Mouse (Mus musculus): Measurements from ENCODE around the gene Irgc1. TPM values are rescaled to one million over a fixed set of nuclear protein-coding genes. Genes with fewer than 3 reads are reported as not detected.

Gene Irgc1
- polyA plus RNA-seq, 1 experiment from 2014 or later = not detected

DNA sequence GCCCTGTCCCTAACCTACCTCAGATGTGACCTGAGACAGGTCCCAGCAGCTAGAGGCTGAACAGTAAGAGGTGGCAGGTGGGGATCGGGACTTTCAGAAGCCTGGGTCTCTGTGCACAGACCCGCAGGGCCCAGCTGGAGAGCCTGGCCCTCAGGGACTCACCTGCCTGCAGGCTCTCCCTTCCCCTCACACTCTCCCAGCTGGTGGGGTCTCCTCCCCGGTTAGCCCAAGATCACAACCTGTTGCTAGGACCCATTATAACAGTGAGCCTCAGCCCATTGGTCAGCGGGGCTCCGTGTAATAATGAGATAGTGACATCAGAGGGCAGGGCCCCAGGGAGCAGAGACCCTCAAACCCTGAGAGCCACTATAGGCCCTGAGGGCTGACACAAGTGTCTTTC is 16.8 kb downstream of the Irgc1 start:
- 68% methylated on average over 5 of the region's 5 CpGs for WGBS
- H3K4me3 ChIP-seq (ENCODE audit: low read depth, low read length) = no peak overlapping the region
- no peak for ATAC-seq
- no peak overlapping the region for H3K4me2 ChIP-seq (replicated peaks; ENCODE audit: low read depth)
- H3K36me3 ChIP-seq (ENCODE audit: control insufficient read depth, insufficient read depth) = no peaks in the 10 kb centered on the region
- no peaks in the 10 kb centered on the region for H3K9me3 ChIP-seq (ENCODE audit: control insufficient read depth)
- TF ChIP-seq CTCF (IDR thresholded peaks at IDR 0.05; ENCODE audit: low read depth) = no peak
- peaks cover 8% of the 10 kb centered on the region; the same call in 1 of the 2 replicates for H3K27me3 ChIP-seq (replicated peaks; ENCODE audit: control insufficient read depth, insufficient read depth, low read length)
- H3K9ac ChIP-seq (ENCODE audit: low read depth, low read length) = no peak overlapping the region
- H3K4me1 ChIP-seq (replicated peaks; ENCODE audit: control insufficient read depth, insufficient read depth, low read length) = no peaks in the 10 kb centered on the region
- H3K27ac ChIP-seq (ENCODE audit: low read depth, low read length) = no peak overlapping the region

DNA sequence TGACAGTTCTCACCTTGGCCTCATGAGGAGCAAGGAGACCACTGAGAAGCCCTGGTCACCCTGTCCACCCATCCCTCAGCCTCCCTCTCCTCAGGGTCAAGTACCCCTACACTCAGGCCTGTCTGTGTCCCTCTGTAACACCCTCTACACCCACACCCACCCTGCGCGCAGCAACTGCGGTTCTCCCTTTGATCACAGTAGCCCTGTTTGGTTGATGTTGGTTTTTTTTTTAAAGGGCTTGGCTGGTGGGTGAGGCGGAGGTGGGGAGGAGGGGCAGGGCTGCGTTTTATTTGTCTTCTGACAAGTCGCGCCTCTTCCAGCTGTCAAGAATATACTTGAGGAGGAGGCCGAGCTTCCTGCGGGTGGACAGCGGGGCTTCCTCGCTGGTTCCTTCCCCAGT is 20.4 kb downstream of the Irgc1 start:
- H3K9me3 ChIP-seq (ENCODE audit: control insufficient read depth) = no peaks in the 10 kb centered on the region
- ATAC-seq = no peak
- no peaks in the 10 kb centered on the region for H3K36me3 ChIP-seq (ENCODE audit: control insufficient read depth, insufficient read depth)
- no peak overlapping the region for H3K9ac ChIP-seq (ENCODE audit: low read depth, low read length)
- H3K27ac ChIP-seq (ENCODE audit: low read depth, low read length) = no peak overlapping the region
- no peaks in the 10 kb centered on the region for H3K4me1 ChIP-seq (replicated peaks; ENCODE audit: control insufficient read depth, insufficient read depth, low read length)
- H3K4me2 ChIP-seq (replicated peaks; ENCODE audit: low read depth) = no peak overlapping the region
- H3K4me3 ChIP-seq (ENCODE audit: low read depth, low read length) = no peak overlapping the region
- peaks cover 8% of the 10 kb centered on the region; the same call in 1 of the 2 replicates for H3K27me3 ChIP-seq (replicated peaks; ENCODE audit: control insufficient read depth, insufficient read depth, low read length)
- TF ChIP-seq CTCF (IDR thresholded peaks at IDR 0.05; ENCODE audit: low read depth) = no peak
- WGBS = 38% methylated on average over 11 of the region's 11 CpGs

GRCm38 (mm10) chr7:24430551-24431345 is 21.3 kb downstream of the Irgc1 start:
- ATAC-seq = no peak
- H3K27me3 ChIP-seq (replicated peaks; ENCODE audit: control insufficient read depth, insufficient read depth, low read length) = peaks cover 8% of the 10 kb centered on the region; the same call in 1 of the 2 replicates
- TF ChIP-seq CTCF (IDR thresholded peaks at IDR 0.05; ENCODE audit: low read depth) = no peak
- H3K27ac ChIP-seq (ENCODE audit: low read depth, low read length) = no peak overlapping the region
- no peaks in the 10 kb centered on the region for H3K9me3 ChIP-seq (ENCODE audit: control insufficient read depth)
- no peaks in the 10 kb centered on the region for H3K36me3 ChIP-seq (ENCODE audit: control insufficient read depth, insufficient read depth)
- H3K4me3 ChIP-seq (ENCODE audit: low read depth, low read length) = no peak overlapping the region
- no peak overlapping the region for H3K9ac ChIP-seq (ENCODE audit: low read depth, low read length)
- no peaks in the 10 kb centered on the region for H3K4me1 ChIP-seq (replicated peaks; ENCODE audit: control insufficient read depth, insufficient read depth, low read length)
- H3K4me2 ChIP-seq (replicated peaks; ENCODE audit: low read depth) = no peak overlapping the region
- 90% methylated on average over 15 of the region's 15 CpGs for WGBS

DNA sequence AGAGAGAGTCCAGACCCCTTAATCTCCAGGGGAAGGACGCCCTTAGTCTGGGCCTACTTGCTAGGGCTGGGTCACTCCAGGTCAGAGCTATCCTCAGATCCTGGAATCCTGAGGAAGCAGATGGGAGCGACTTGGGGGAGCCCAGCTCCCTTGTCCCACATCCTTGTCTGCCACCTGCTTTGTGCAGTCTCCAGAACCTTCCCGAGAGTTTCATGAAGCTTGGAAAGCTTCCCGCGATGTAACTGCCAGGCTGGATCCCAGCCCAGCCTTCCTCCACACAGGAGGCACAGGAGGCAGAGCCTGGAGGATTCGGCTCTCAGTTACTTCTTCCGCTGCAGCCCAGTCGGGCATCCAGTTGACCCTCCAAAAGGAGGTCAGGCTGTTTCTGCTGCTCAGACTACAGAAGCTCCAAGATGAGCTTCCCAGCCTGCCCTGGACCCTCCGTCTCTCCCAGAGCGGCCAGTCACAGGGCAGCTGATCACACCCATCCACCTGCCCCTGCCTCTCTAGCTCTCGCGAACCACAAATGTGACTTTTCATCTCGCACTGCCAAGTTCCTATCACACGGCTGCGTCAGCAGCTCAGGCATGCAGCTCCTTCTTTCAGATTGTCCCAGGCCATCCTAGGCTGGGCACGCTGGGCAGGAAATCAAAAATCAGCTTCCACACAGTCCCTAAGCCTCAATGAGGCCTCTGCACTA is 22.5 kb downstream of the Irgc1 start:
- no peak overlapping the region for H3K27ac ChIP-seq (ENCODE audit: low read depth, low read length)

DNA sequence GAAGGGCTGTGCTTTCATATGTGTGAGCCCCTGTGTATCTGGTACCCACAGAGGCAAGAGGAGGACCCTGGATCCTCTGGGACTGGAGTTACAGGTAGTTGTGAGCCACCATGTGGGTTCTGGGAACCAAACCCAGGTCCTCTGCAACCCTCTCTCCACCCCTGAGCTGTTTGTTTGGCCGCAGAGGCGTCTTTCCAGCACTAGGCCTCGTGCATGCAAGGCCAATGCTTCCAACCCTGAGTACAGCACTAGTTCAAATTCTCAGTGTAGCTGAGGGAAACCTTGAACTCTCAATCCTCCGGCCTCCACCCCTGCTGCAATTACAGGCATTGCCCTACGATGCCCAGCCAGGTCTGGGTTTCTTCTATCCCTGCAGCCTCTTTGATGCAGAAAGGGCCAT is 23.4 kb downstream of the Irgc1 start:
- WGBS = 81% methylated on average over 5 of the region's 5 CpGs
- Histone ChIP-seq H3K27me3 (replicated peaks; ENCODE audit: control insufficient read depth, insufficient read depth, low read length) (peaks cover 8% of the 10 kb centered on the region; the same call in 1 of the 2 replicates), H3K4me3 (ENCODE audit: low read depth, low read length) (no peak overlapping the region), H3K4me1 (replicated peaks; ENCODE audit: control insufficient read depth, insufficient read depth, low read length) (no peaks in the 10 kb centered on the region), H3K27ac (ENCODE audit: low read depth, low read length) (no peak overlapping the region), H3K9me3 (ENCODE audit: control insufficient read depth) (no peaks in the 10 kb centered on the region), H3K4me2 (replicated peaks; ENCODE audit: low read depth) (no peak overlapping the region), H3K36me3 (ENCODE audit: control insufficient read depth, insufficient read depth) (no peaks in the 10 kb centered on the region), H3K9ac (ENCODE audit: low read depth, low read length) (no peak overlapping the region)
- TF ChIP-seq CTCF (IDR thresholded peaks at IDR 0.05; ENCODE audit: low read depth) = no peak
- no peak for ATAC-seq

More for the DNA sequence above, 22.5 kb downstream of the Irgc1 start:
- no peak for TF ChIP-seq CTCF (IDR thresholded peaks at IDR 0.05; ENCODE audit: low read depth)
- no peaks in the 10 kb centered on the region for H3K9me3 ChIP-seq (ENCODE audit: control insufficient read depth)
- no peak overlapping the region for H3K4me2 ChIP-seq (replicated peaks; ENCODE audit: low read depth)
- H3K27me3 ChIP-seq (replicated peaks; ENCODE audit: control insufficient read depth, insufficient read depth, low read length) = peaks cover 8% of the 10 kb centered on the region; the same call in 1 of the 2 replicates
- no peak for ATAC-seq
- no peaks in the 10 kb centered on the region for H3K4me1 ChIP-seq (replicated peaks; ENCODE audit: control insufficient read depth, insufficient read depth, low read length)
- H3K36me3 ChIP-seq (ENCODE audit: control insufficient read depth, insufficient read depth) = no peaks in the 10 kb centered on the region
- 67% methylated on average over 16 of the region's 16 CpGs for WGBS
- no peak overlapping the region for H3K9ac ChIP-seq (ENCODE audit: low read depth, low read length)
- no peak overlapping the region for H3K4me3 ChIP-seq (ENCODE audit: low read depth, low read length)

DNA sequence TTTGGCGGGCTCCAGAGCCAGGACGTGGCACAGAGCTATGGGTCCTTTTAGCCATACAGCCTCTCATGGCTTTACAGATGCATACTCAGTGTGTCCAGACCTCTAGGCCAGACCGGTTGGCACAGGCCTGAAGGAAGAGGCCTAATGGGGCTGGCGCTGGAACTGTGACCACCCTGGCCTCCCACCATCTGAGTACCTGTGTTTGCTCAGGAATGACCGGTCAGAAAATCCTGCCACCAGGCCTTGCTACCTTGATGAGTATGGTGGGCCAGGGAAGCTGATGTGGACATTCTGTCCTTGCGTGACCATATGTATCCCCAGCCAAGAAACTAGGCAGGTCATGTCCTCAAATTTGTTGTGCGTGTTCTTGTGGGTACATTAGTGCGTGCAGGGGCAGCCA is 24.9 kb downstream of the Irgc1 start:
- H3K27me3 ChIP-seq (replicated peaks; ENCODE audit: control insufficient read depth, insufficient read depth, low read length) = no peaks in the 10 kb centered on the region
- WGBS = 97% methylated on average over 8 of the region's 8 CpGs
- peaks cover 9% of the 10 kb centered on the region; the same call in 1 of the 2 replicates for H3K36me3 ChIP-seq (ENCODE audit: control insufficient read depth, insufficient read depth)
- no peak overlapping the region for H3K4me2 ChIP-seq (replicated peaks; ENCODE audit: low read depth)
- no peak for TF ChIP-seq CTCF (IDR thresholded peaks at IDR 0.05; ENCODE audit: low read depth)
- no peak overlapping the region for H3K4me3 ChIP-seq (ENCODE audit: low read depth, low read length)
- no peak overlapping the region for H3K9ac ChIP-seq (ENCODE audit: low read depth, low read length)
- H3K4me1 ChIP-seq (replicated peaks; ENCODE audit: control insufficient read depth, insufficient read depth, low read length) = no peaks in the 10 kb centered on the region
- H3K9me3 ChIP-seq (ENCODE audit: control insufficient read depth) = no peaks in the 10 kb centered on the region
- no peak for ATAC-seq
- no peak overlapping the region for H3K27ac ChIP-seq (ENCODE audit: low read depth, low read length)

Data from intestine, postnatal 0 days (tissue).